Mouse (Mus musculus) CD4-positive naive resting alpha-beta T cell, adult 76 days (primary cell): ENCODE measurements around the gene Kcne3. TPM values are rescaled to one million over a fixed set of nuclear protein-coding genes. Genes with fewer than 3 reads are reported as not detected.

Source experiments
- total RNA-seq: library from RNA; stranded (reverse); gene quantifications from one replicate; pipeline ENCODE4 v1.2.4, GENCODE M21; 2023

Gene Kcne3
- total RNA-seq: not detected

DNA sequence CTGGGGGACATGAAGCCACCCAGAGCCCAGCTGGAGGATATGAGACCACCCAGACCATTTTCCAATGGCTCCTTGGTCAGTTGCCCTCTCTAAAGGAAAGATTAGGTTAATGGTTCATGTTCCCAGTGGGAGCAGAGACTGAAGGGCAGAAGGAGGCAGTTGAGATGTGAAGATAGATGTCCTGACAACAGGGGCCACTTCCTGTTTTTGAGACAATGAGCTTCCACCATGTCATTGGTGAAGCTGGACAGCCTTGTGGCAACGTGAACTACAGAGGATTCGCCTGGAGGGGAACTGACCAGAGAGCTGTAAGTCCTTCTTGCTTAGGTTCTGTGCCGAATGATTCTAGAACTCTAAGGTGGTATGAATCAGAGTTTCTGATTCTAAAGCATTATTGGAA lies at the start of gene Kcne3:
Gene Kcne3 (plus strand): TSS at position 234 of the 400 bp plus-strand sequence.

DNA sequence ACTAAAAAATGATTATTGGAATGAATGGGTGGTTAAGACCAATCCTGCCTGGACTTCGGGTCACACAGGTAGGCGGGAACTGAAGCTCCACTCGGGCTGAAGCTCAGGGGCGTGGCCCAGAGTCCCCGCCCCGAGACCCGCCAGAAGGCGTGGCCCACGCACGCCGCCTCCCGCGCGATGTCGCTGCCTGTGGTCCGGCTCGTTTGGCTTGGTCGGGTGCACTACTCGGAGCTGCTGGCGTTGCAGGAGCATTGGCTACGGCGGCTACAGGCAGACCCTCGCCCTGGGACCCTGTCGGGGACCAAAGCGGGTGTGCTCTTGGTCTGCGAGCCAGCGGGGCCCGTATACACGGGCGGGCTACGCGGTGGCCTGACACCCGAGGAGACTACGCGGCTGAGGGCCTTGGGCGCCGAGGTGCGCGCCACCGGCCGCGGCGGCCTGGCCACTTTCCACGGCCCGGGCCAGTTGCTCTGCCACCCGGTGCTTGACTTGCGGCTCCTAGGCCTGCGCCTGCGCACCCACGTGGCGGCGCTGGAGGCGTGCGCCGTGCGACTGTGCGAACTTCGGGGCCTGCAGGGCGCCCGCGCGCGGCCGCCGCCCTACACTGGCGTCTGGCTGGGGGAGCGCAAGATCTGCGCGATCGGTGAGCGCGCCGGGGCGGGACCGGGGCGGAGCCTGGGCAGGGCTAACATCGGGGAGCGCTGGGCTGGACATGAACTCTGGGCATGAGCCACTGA lies 17.0 kb upstream of the Kcne3 start, which contains the start of gene Lipt2:
Gene Lipt2 (plus strand): TSS at position 173 of the 737 bp plus-strand sequence.

DNA sequence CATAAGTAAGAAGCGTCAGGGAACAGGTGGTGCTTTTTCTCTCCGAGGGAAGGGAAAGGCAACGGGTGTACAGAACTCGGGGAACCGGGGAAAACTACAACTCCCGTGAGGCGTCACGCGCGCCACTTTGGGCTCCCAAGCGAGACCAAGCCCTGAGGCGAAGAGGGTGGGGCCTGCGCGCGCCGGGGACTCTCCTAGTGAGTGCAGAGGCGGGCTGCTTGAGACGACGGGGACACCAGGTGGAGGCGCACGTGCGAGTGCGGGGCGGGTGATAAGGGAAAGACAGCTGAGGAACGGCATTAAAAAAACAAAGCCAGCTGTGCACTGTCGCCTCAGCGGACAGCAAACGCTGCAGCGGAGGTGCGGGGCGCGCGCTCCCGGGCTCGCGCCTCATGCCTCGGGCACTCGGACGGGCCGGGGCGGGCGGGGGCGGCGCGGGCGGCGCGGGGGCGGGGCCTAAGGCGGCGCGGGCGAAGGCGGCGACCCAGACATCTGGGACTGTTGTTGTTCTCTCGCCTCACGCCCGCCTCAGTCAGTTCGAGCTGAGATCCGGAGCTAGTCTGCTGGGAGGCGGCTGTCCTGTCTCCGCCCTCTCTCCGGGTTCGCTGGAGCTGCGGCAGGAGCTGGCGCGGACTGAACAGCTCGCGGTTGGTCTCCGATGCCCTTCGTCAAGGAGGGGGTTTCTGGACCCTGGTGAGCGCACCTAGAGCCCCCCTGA lies 51.0 kb downstream of the Kcne3 start, which contains the start of gene Pgm2l1:
Gene Pgm2l1 (plus strand): TSS at position 237 of the 718 bp plus-strand sequence.

Other genes starting within 250 kb of the Kcne3 start
- gene Rnf169, start 196.1 kb upstream of the Kcne3 start, total RNA-seq: 27.8 TPM
- gene Chrdl2, start 170.3 kb upstream of the Kcne3 start, total RNA-seq: not detected
- gene Pold3, start 54.9 kb upstream of the Kcne3 start, total RNA-seq: 39.7 TPM
- gene Lipt2, start 17.2 kb upstream of the Kcne3 start, total RNA-seq: 1.7 TPM
- gene Pgm2l1, start 50.9 kb downstream of the Kcne3 start, total RNA-seq: 34.4 TPM
- 0.41 TPM for gene P4ha3, start 109.0 kb downstream of the Kcne3 start, total RNA-seq
- 68.1 TPM for gene C2cd3, start 195.7 kb downstream of the Kcne3 start, total RNA-seq
- 57.1 TPM for gene Ppme1, start 195.8 kb downstream of the Kcne3 start, total RNA-seq